Mouse (Mus musculus): ENCODE results near the gene Olfr1328. TPM values are rescaled to one million over a fixed set of nuclear protein-coding genes. Genes with fewer than 3 reads are reported as not detected.

Gene Olfr1328
- total and polyA plus RNA-seq, 3 experiments = 0.11 TPM; not detected in 2

DNA sequence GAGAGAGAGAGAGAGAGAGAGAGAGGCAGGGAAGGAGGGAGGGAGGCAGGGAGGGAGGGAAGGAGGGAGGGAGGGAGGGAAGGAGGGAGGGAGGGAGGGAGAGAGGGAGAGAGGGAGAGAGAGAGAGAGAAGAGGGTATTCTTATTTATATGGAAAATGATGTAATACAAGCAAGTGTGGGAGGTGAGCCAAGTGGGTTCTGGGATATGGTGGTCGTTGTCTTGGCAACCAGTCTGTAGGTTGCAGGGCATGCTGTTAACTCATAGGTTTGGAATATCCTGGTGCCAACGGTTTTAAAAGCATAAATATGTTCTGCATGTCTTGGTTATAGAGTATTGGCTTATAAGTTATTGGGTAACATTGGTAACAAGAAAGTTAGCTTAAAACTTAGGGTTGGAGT is 36.4 kb downstream of the Olfr1328 start:
- ATAC-seq (ENCODE audit: extremely low read depth, insufficient number of reproducible peaks, low FRiP score, poor library complexity, severe bottlenecking) (no peak), DNase-seq (ENCODE audit: low spot score) (no peak)
- TF ChIP-seq GATA2 (IDR thresholded peaks at IDR 0.05; ENCODE audit: borderline replicate concordance, low read depth, low read length) = no peak
- TF ChIP-seq GATA1 (IDR thresholded peaks at IDR 0.05; ENCODE audit: borderline replicate concordance, low read length) = no peak
- TF ChIP-seq CTCF (IDR thresholded peaks at IDR 0.05; ENCODE audit: low read depth, low read length) = no peak
- TF ChIP-seq TAL1 (conservative IDR thresholded peaks at IDR 0.05; ENCODE audit: low read depth, low read length) = no peak
- no peak for TF ChIP-seq POLR2AphosphoS5 (IDR thresholded peaks at IDR 0.05; ENCODE audit: insufficient replicate concordance, low read depth, low read length)
- Histone ChIP-seq H3K4me1 (ENCODE audit: insufficient read depth, low read depth, low read length) (no peaks in the 10 kb centered on the region), H3K27me3 (ENCODE audit: insufficient read depth, low read length) (no peaks in the 10 kb centered on the region), H3K4me3 (ENCODE audit: low read depth, low read length) (no peak overlapping the region), H3K36me3 (replicated peaks) (no peaks in the 10 kb centered on the region), H3K9me3 (replicated peaks) (no peaks in the 10 kb centered on the region)

DNA sequence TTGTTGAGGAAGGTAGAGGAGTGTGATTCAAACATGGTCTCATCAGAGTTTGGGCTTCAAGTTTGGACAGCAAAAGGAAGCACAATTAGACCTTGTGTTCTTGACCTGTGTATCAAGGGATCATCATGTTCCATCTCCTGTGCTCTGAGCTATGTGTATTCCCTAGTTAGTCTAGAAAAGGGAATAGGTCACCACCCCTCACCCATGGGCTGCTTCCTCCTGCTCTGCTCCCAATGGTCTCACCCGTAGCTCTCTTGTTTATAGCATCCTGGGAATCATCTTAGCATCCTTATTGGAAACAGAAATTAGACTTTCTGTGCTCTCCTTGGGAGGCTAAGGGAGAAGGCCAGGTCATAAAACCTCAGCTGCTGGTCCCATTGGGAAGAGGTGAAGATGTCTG is 50.1 kb downstream of the Olfr1328 start, which contains the start of gene Olfr1330:
Gene Olfr1330, plus strand, starts transcription at position 301 of the 400 bp plus-strand sequence.
- no peak for TF ChIP-seq POLR2AphosphoS5 (IDR thresholded peaks at IDR 0.05; ENCODE audit: insufficient replicate concordance, low read depth, low read length)
- no peak for TF ChIP-seq TAL1 (conservative IDR thresholded peaks at IDR 0.05; ENCODE audit: low read depth, low read length)
- no peak for TF ChIP-seq GATA2 (IDR thresholded peaks at IDR 0.05; ENCODE audit: borderline replicate concordance, low read depth, low read length)
- TF ChIP-seq GATA1 (IDR thresholded peaks at IDR 0.05; ENCODE audit: borderline replicate concordance, low read length) = no peak
- TF ChIP-seq CTCF (IDR thresholded peaks at IDR 0.05; ENCODE audit: low read depth, low read length) = no peak
- Histone ChIP-seq H3K9me3 (replicated peaks) (no peaks in the 10 kb centered on the region), H3K36me3 (replicated peaks) (no peaks in the 10 kb centered on the region), H3K4me1 (ENCODE audit: insufficient read depth, low read depth, low read length) (no peaks in the 10 kb centered on the region), H3K27me3 (ENCODE audit: insufficient read depth, low read length) (no peaks in the 10 kb centered on the region), H3K4me3 (ENCODE audit: low read depth, low read length) (no peak within 1 kb of the TSS)
- no peak for ATAC-seq (ENCODE audit: extremely low read depth, insufficient number of reproducible peaks, low FRiP score, poor library complexity, severe bottlenecking)
- no peak for DNase-seq (ENCODE audit: low spot score)

Other genes with a start within 250 kb of the Olfr1328 start
- gene Olfr1342, start 245.9 kb downstream of the Olfr1328 start, total RNA-seq (2014; fragmentation: Nextera tagmentation) = not detected in 2 replicates
- gene Olfr1342, start 245.9 kb downstream of the Olfr1328 start, total RNA-seq (2017) = 0.11 TPM in 1 of 2 replicates, not detected in the other
- not detected in 2 replicates for gene Olfr1342, start 245.9 kb downstream of the Olfr1328 start, polyA plus RNA-seq (2012)
- not detected in 2 replicates for gene Olfr1341, start 235.1 kb downstream of the Olfr1328 start, total RNA-seq (2014; fragmentation: Nextera tagmentation)
- gene Olfr1341, start 235.1 kb downstream of the Olfr1328 start, total RNA-seq (2017) = 0.12 and 0.16 TPM in 2 replicates
- gene Olfr1341, start 235.1 kb downstream of the Olfr1328 start, polyA plus RNA-seq (2012) = not detected in 2 replicates
- not detected in 2 replicates for gene Olfr1340, start 218.5 kb downstream of the Olfr1328 start, total RNA-seq (2014; fragmentation: Nextera tagmentation)
- gene Olfr1340, start 218.5 kb downstream of the Olfr1328 start, total RNA-seq (2017) = 0.05 TPM in 1 of 2 replicates, not detected in the other
- not detected in 2 replicates for gene Olfr1340, start 218.5 kb downstream of the Olfr1328 start, polyA plus RNA-seq (2012)
- not detected in 2 replicates for gene Olfr1339, start 206.4 kb downstream of the Olfr1328 start, total RNA-seq (2014; fragmentation: Nextera tagmentation)
- 0.06 and 0.11 TPM in 2 replicates for gene Olfr1339, start 206.4 kb downstream of the Olfr1328 start, total RNA-seq (2017)
- not detected in 2 replicates for gene Olfr1339, start 206.4 kb downstream of the Olfr1328 start, polyA plus RNA-seq (2012)
- gene Olfr1338, start 179.9 kb downstream of the Olfr1328 start, total RNA-seq (2014; fragmentation: Nextera tagmentation) = not detected in 2 replicates
- 0.12 TPM in 1 of 2 replicates, not detected in the other for gene Olfr1338, start 179.9 kb downstream of the Olfr1328 start, total RNA-seq (2017)
- gene Olfr1338, start 179.9 kb downstream of the Olfr1328 start, polyA plus RNA-seq (2012) = not detected in 2 replicates
- gene Olfr1337, start 156.0 kb downstream of the Olfr1328 start, total RNA-seq (2014; fragmentation: Nextera tagmentation) = not detected in 2 replicates
- gene Olfr1337, start 156.0 kb downstream of the Olfr1328 start, total RNA-seq (2017) = 0.22 TPM in 1 of 2 replicates, not detected in the other
- gene Olfr1337, start 156.0 kb downstream of the Olfr1328 start, polyA plus RNA-seq (2012) = not detected in 2 replicates
- gene Olfr1335, start 128.7 kb downstream of the Olfr1328 start, total RNA-seq (2014; fragmentation: Nextera tagmentation) = not detected in 2 replicates
- 0.22 TPM in 1 of 2 replicates, not detected in the other for gene Olfr1335, start 128.7 kb downstream of the Olfr1328 start, total RNA-seq (2017)
- not detected in 2 replicates for gene Olfr1335, start 128.7 kb downstream of the Olfr1328 start, polyA plus RNA-seq (2012)
- not detected in 2 replicates for gene Olfr1333, start 102.3 kb downstream of the Olfr1328 start, total RNA-seq (2014; fragmentation: Nextera tagmentation)
- gene Olfr1333, start 102.3 kb downstream of the Olfr1328 start, total RNA-seq (2017) = 0.06 and 0.44 TPM in 2 replicates
- not detected in 2 replicates for gene Olfr1333, start 102.3 kb downstream of the Olfr1328 start, polyA plus RNA-seq (2012)
- not detected in 2 replicates for gene Olfr1331, start 74.0 kb downstream of the Olfr1328 start, total RNA-seq (2014; fragmentation: Nextera tagmentation)
- 0.12 and 0.22 TPM in 2 replicates for gene Olfr1331, start 74.0 kb downstream of the Olfr1328 start, total RNA-seq (2017)
- not detected in 2 replicates for gene Olfr1331, start 74.0 kb downstream of the Olfr1328 start, polyA plus RNA-seq (2012)
- not detected in 2 replicates for gene Olfr1330, start 50.0 kb downstream of the Olfr1328 start, total RNA-seq (2014; fragmentation: Nextera tagmentation)
- gene Olfr1330, start 50.0 kb downstream of the Olfr1328 start, total RNA-seq (2017) = 0.05 TPM in 1 of 2 replicates, not detected in the other
- not detected in 2 replicates for gene Olfr1330, start 50.0 kb downstream of the Olfr1328 start, polyA plus RNA-seq (2012)
- gene Olfr1329, start 21.1 kb downstream of the Olfr1328 start, total RNA-seq (2014; fragmentation: Nextera tagmentation) = not detected in 2 replicates
- gene Olfr1329, start 21.1 kb downstream of the Olfr1328 start, total RNA-seq (2017) = 0.11 TPM in 1 of 2 replicates, not detected in the other
- gene Olfr1329, start 21.1 kb downstream of the Olfr1328 start, polyA plus RNA-seq (2012) = not detected in 2 replicates
- not detected in 2 replicates for gene Lao1, start 23.0 kb upstream of the Olfr1328 start, total RNA-seq (2014; fragmentation: Nextera tagmentation)
- gene Lao1, start 23.0 kb upstream of the Olfr1328 start, total RNA-seq (2017) = 0.06 TPM in 1 of 2 replicates, not detected in the other
- not detected in 2 replicates for gene Lao1, start 23.0 kb upstream of the Olfr1328 start, polyA plus RNA-seq (2012)
- 142 and 165 TPM in 2 replicates for gene Slc2a1, start 170.1 kb upstream of the Olfr1328 start, total RNA-seq (2014; fragmentation: Nextera tagmentation)
- 173 and 176 TPM in 2 replicates for gene Slc2a1, start 170.1 kb upstream of the Olfr1328 start, total RNA-seq (2017)
- 68.8 and 85.2 TPM in 2 replicates for gene Slc2a1, start 170.1 kb upstream of the Olfr1328 start, polyA plus RNA-seq (2012)
- 29.7 and 50.3 TPM in 2 replicates for gene Zfp691, start 235.6 kb upstream of the Olfr1328 start, total RNA-seq (2014; fragmentation: Nextera tagmentation)
- 6.7 and 7.7 TPM in 2 replicates for gene Zfp691, start 235.6 kb upstream of the Olfr1328 start, total RNA-seq (2017)
- gene Zfp691, start 235.6 kb upstream of the Olfr1328 start, polyA plus RNA-seq (2012) = 14.4 and 17.2 TPM in 2 replicates